Mouse (Mus musculus) embryonic facial prominence, embryonic 14.5 days (tissue): ENCODE results near the gene Akap13. TPM values are rescaled to one million over a fixed set of nuclear protein-coding genes. Genes with fewer than 3 reads are reported as not detected.

Source experiments
- ATAC-seq: fragments of 200-750 bp; cut with Nextera tagmentation; 2 replicates; pipeline ENCODE4 v1.8.0; 2017; ENCODE audit warnings: low read depth, moderate number of reproducible peaks, moderate TSS enrichment
- DNase-seq: peaks from one replicate; pipeline ENCODE4 v3.0.0-alpha.2; 2015; ENCODE audit warnings: low spot score
- H3K27ac ChIP-seq: fragments of 300-500 bp; sonication (generic); replicated peaks from 2 replicates; pipeline ENCODE4 v1.5.1; 2014; ENCODE audit warnings: low read depth, mild to moderate bottlenecking, low read length, moderate library complexity
- H3K27me3 ChIP-seq: fragments of 300-500 bp; sonication (generic); replicated peaks from 2 replicates; pipeline ENCODE4 v1.6.1; 2014; ENCODE audit warnings: low read length; ENCODE audit not compliant: control insufficient read depth, insufficient read depth
- H3K36me3 ChIP-seq: fragments of 300-500 bp; sonication (generic); 2 replicates; pipeline ENCODE4 v1.6.1; 2014; ENCODE audit warnings: low read length, mixed read lengths; ENCODE audit not compliant: control insufficient read depth, insufficient read depth
- H3K4me1 ChIP-seq: fragments of 300-500 bp; sonication (generic); 2 replicates; pipeline ENCODE4 v1.6.1; 2014; ENCODE audit warnings: antibody characterized with exemption, low read length; ENCODE audit not compliant: control insufficient read depth, insufficient read depth
- H3K4me2 ChIP-seq: fragments of 300-500 bp; sonication (generic); 2 replicates; pipeline ENCODE4 v1.6.1; 2014; ENCODE audit warnings: low read depth, mild to moderate bottlenecking, low read length, moderate library complexity, mixed read lengths
- H3K4me3 ChIP-seq: fragments of 300-500 bp; sonication (generic); 2 replicates; pipeline ENCODE4 v1.5.1; 2014; ENCODE audit warnings: low read depth, mild to moderate bottlenecking, low read length
- H3K9ac ChIP-seq: fragments of 300-500 bp; sonication (generic); 2 replicates; pipeline ENCODE4 v1.6.1; 2014; ENCODE audit warnings: low read depth, mild to moderate bottlenecking, low read length, moderate library complexity, mixed read lengths
- H3K9me3 ChIP-seq: fragments of 300-500 bp; sonication (generic); 2 replicates; pipeline ENCODE4 v1.6.1; 2016; ENCODE audit warnings: low read length; ENCODE audit not compliant: control insufficient read depth
- WGBS: fragments of 180-500 bp; shearing (Covaris S2); extraction: QIAGEN DNeasy Blood & Tissue Kit; methylation state at CpG from one replicate; pipeline ENCODE4 v1.1.7; 2014; 5-methylcytosine and 5-hydroxymethylcytosine counted together
- polyA plus RNA-seq: library from polyadenylated mRNA; unstranded; fragments of >200 nt; fragmentation: Nextera tagmentation; extraction: Ambion mirVana; gene quantifications from 2 replicates; pipeline ENCODE4 v1.2.1, GENCODE M21; 2014

The Akap13 gene
- polyA plus RNA-seq, 1 experiment from 2014 or later, result 57.3 TPM

GRCm38 (mm10) chr7:75645156-75645933 lies 190.0 kb downstream of the Akap13 start:
- Histone ChIP-seq H3K9me3 (no peaks in the 10 kb centered on the region), H3K4me3 (peak overlapping the region; percentile 41; the same call in 1 of the 2 replicates), H3K4me1 (peaks cover 40% of the 10 kb centered on the region), H3K36me3 (no peaks in the 10 kb centered on the region), H3K9ac (no peak overlapping the region), H3K4me2 (peak overlapping the region; percentile 47), H3K27ac (no peak overlapping the region; the same call in 1 of the 2 replicates), H3K27me3 (no peaks in the 10 kb centered on the region)
- WGBS, result 68% methylated on average over 5 of the region's 5 CpGs
- ATAC-seq (no peak), DNase-seq (no peak)

DNA sequence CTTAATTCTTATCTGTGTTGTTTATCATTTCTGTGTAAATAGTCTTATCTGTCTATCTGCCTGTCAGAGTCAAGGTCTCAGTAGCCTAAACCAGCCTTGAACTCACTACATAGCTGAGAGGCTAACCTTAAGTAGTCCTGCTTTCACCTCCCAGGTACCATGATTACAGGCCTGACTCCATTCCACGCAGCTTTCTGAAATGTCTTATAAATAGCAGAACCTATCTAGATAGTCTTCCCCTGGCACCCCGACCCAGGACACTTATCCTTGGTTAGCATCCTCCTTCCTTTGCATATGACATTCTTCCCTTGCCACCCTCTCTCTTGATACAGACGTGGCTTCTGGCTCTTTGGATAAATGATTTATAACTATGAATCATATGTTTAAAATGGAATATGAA lies 192.7 kb downstream of the Akap13 start:
- no peaks in the 10 kb centered on the region for H3K36me3 ChIP-seq
- no peak overlapping the region for H3K4me3 ChIP-seq
- no peak overlapping the region for H3K27ac ChIP-seq
- H3K4me1 ChIP-seq, result peaks cover 20% of the 10 kb centered on the region
- WGBS, result 85% methylated on average over 3 of the region's 3 CpGs
- H3K27me3 ChIP-seq, result no peaks in the 10 kb centered on the region
- no peak overlapping the region for H3K9ac ChIP-seq
- ATAC-seq (no peak), DNase-seq (no peak)
- no peak overlapping the region for H3K4me2 ChIP-seq
- H3K9me3 ChIP-seq, result no peaks in the 10 kb centered on the region

GRCm38 (mm10) chr7:75648961-75649360 lies 193.6 kb downstream of the Akap13 start:
- 50% methylated on average over 4 of the region's 4 CpGs for WGBS
- DNase-seq, result no peak
- no peaks in the 10 kb centered on the region for H3K27me3 ChIP-seq
- no peaks in the 10 kb centered on the region for H3K9me3 ChIP-seq
- H3K27ac ChIP-seq, result no peak overlapping the region
- no peak overlapping the region for H3K9ac ChIP-seq
- no peaks in the 10 kb centered on the region for H3K36me3 ChIP-seq
- no peak overlapping the region for H3K4me3 ChIP-seq
- no peak for ATAC-seq
- H3K4me2 ChIP-seq, result no peak overlapping the region
- H3K4me1 ChIP-seq, result peaks cover 24% of the 10 kb centered on the region

DNA sequence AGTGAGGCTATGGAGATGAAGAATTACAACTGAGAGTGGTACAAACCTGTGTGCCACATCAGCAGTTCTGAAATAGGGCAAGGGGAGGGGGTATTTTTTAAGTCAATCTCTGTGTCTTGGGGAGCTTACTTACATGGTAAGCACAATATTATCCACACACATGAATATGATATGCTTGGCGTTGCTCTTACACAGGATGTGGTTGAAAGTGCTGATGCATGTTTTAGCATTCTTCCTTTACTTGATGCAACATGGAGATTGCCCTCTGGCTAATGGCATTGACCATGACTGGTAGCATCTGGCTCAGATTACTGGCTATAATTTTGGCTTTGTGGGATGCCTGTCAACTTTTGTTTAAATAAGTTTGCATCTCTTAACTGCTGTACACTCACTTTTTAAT lies 194.6 kb downstream of the Akap13 start:
- Histone ChIP-seq H3K27ac (0 out of 2 replicates have a peak overlapping the region, but pooled peaks have one; percentile 15), H3K27me3 (no peaks in the 10 kb centered on the region), H3K36me3 (no peaks in the 10 kb centered on the region), H3K9ac (no peak overlapping the region), H3K4me3 (no peak overlapping the region), H3K4me1 (peaks cover 25% of the 10 kb centered on the region), H3K9me3 (no peaks in the 10 kb centered on the region), H3K4me2 (no peak overlapping the region)
- WGBS, result 19% methylated on average over 1 of the region's 1 CpGs
- DNase-seq (peak; percentile 81), ATAC-seq (peak; percentile 67)

GRCm38 (mm10) chr7:75653684-75654317 lies 198.5 kb downstream of the Akap13 start:
- WGBS, result 51% methylated on average over 3 of the region's 3 CpGs
- H3K27me3 ChIP-seq, result no peaks in the 10 kb centered on the region
- no peak for ATAC-seq
- no peak overlapping the region for H3K4me2 ChIP-seq
- H3K36me3 ChIP-seq, result no peaks in the 10 kb centered on the region
- no peak overlapping the region for H3K27ac ChIP-seq
- H3K4me3 ChIP-seq, result no peak overlapping the region
- H3K9me3 ChIP-seq, result no peaks in the 10 kb centered on the region
- peaks cover 17% of the 10 kb centered on the region; the same call in 1 of the 2 replicates for H3K4me1 ChIP-seq
- no peak overlapping the region for H3K9ac ChIP-seq
- peak; percentile 23 for DNase-seq

GRCm38 (mm10) chr7:75655180-75656074 lies 200.1 kb downstream of the Akap13 start:
- H3K27ac ChIP-seq, result no peak overlapping the region
- H3K27me3 ChIP-seq, result no peaks in the 10 kb centered on the region
- H3K9me3 ChIP-seq, result no peaks in the 10 kb centered on the region
- H3K4me2 ChIP-seq, result no peak overlapping the region; the same call in 1 of the 2 replicates
- DNase-seq (no peak), ATAC-seq (no peak)
- no peak overlapping the region for H3K9ac ChIP-seq
- no peaks in the 10 kb centered on the region for H3K36me3 ChIP-seq
- peaks cover 12% of the 10 kb centered on the region; the same call in 1 of the 2 replicates for H3K4me1 ChIP-seq
- WGBS, result 81% methylated on average over 11 of the region's 11 CpGs
- H3K4me3 ChIP-seq, result no peak overlapping the region

- Histone ChIP-seq H3K27ac (no peak overlapping the region), H3K4me2 (no peak overlapping the region), H3K9me3 (no peaks in the 10 kb centered on the region), H3K9ac (no peak overlapping the region), H3K4me1 (peaks cover 12% of the 10 kb centered on the region; the same call in 1 of the 2 replicates), H3K27me3 (no peaks in the 10 kb centered on the region), H3K4me3 (no peak overlapping the region), H3K36me3 (no peaks in the 10 kb centered on the region)
- DNase-seq (no peak), ATAC-seq (no peak)
- 85% methylated on average over 9 of the region's 9 CpGs for WGBS
Measured at GRCm38 (mm10) chr7:75656297-75656852, 201.0 kb downstream of the Akap13 start.

GRCm38 (mm10) chr7:75656896-75657295 lies 201.6 kb downstream of the Akap13 start:
- no peak overlapping the region for H3K4me2 ChIP-seq
- peaks cover 12% of the 10 kb centered on the region; the same call in 1 of the 2 replicates for H3K4me1 ChIP-seq
- 63% methylated on average over 1 of the region's 1 CpGs for WGBS
- no peak overlapping the region for H3K27ac ChIP-seq
- H3K36me3 ChIP-seq, result no peaks in the 10 kb centered on the region
- H3K9ac ChIP-seq, result no peak overlapping the region
- no peak for DNase-seq
- H3K27me3 ChIP-seq, result no peaks in the 10 kb centered on the region
- no peak for ATAC-seq
- no peaks in the 10 kb centered on the region for H3K9me3 ChIP-seq
- H3K4me3 ChIP-seq, result no peak overlapping the region
